Mouse (Mus musculus) gastrocnemius, postnatal 36 days (tissue): ENCODE measurements around the gene Gm9780. TPM values are rescaled to one million over a fixed set of nuclear protein-coding genes. Genes with fewer than 3 reads are reported as not detected.
"Not testable (repeated sequence)": the region's sequence is repeated elsewhere in the genome, so short reads cannot be mapped to it uniquely, and the experiment has no call there.

ENCODE experiments used
- DNase-seq, 2 experiments: peaks; one replicate each; pipeline ENCODE4 v3.0.0; 2022
- intact Hi-C: fragments of 180-260 bp; cut with DNase I; formaldehyde crosslinking; loops from one replicate; pipeline ENCODE4 v1.15.1; 2025
- long read RNA-seq, 2 experiments: library from polyadenylated mRNA; stranded (forward); transcript quantifications; one replicate each; pipeline ENCODE4 v2.0.0; 2021
- total RNA-seq, 2 experiments: library from RNA; stranded (reverse); gene quantifications; 2 replicates each; pipeline ENCODE4 v1.2.3; 2021

The Gm9780 gene
- 1 to 10 TPM; 2.9 to 5.9 TPM for total RNA-seq
- long read RNA-seq, experiment 1, transcript Gm9780-202 (4 exons, 1,394 nt): major isoform, 26 of 30 reads
- long read RNA-seq, experiment 1, partial matches to known transcripts: 2 of 30 reads
- long read RNA-seq, experiment 1, other reads (novel, unspliced or antisense): 2 of 30 reads
- long read RNA-seq, experiment 2, transcript Gm9780-202 (4 exons, 1,394 nt): major isoform, 28 of 31 reads
- long read RNA-seq, experiment 2, partial matches to known transcripts: 0 of 31 reads
- long read RNA-seq, experiment 2, other reads (novel, unspliced or antisense): 3 of 31 reads

GRCm38 (mm10) chr14:26042611-26043010, at the start of gene Gm9780:
Gm9780 (minus strand) TSS chr14:26042711.
- DNase-seq, intact Hi-C loops: not testable (repeated sequence)

DNA sequence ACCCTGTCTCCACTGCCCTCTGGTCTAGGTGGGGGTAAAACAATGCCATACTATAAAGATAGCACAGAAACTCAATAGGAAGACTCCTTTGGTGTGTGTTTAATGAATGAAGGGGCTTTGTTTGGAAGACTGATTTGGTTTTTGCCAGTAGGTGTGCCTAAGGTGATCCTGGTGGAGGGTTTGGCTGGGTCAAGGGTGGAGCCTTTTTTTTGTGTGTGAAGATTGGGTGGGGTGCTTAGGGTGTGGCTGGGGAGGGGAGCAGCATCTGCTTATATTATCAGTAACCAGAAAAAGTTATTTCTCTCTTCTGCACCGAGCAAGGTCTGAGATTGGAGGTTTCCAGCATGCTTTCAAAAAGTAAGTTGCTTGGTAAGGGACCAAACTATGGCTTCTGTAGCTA, 39.5 kb upstream of the Gm9780 start, which contains the start of gene Cphx3:
Gene Cphx3 (plus strand): TSS at position 301 of the 400 bp plus-strand sequence.
- intact Hi-C loops: not testable (repeated sequence)

DNA sequence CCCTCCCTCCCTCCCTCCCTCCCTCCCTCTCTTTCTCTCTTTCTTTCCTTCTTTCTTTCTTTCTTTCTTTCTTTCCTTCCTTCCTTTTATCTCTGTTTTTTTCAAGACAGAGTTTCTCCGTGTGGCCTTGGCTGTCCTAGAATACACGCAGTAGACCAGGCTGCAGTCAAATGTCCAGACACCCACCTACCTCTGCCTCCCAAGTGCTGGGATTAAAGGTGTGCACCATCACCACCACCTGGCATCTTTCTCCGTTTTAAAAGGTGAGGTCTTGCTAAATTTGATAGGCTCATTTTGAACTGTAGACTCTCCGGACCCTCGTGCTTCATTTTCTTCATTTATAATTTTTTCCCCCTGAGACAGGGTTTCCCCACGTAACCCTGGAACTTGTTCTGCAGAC, 38.7 kb upstream of the Gm9780 start, which contains the start of gene Cphx2:
Gene Cphx2 (plus strand): TSS at position 301 of the 400 bp plus-strand sequence.
- intact Hi-C loops, DNase-seq: not testable (repeated sequence)

More for the DNA sequence above, 39.5 kb upstream of the Gm9780 start, which contains the start of gene Cphx3:
- not testable (repeated sequence) for DNase-seq

- DNase-seq, intact Hi-C loops: not testable (repeated sequence)
These were observed 34.3 kb upstream of the Gm9780 start for GRCm38 (mm10) chr14:26076620-26077390.

- intact Hi-C loops, DNase-seq: not testable (repeated sequence)
These were observed 24.8 kb upstream of the Gm9780 start, which contains the start of gene Tmem254c for GRCm38 (mm10) chr14:26067325-26067633. Tmem254c (minus strand) TSS chr14:26067355.

GRCm38 (mm10) chr14:26066574-26067324, 24.2 kb upstream of the Gm9780 start:
- intact Hi-C loops, DNase-seq: not testable (repeated sequence)

DNA sequence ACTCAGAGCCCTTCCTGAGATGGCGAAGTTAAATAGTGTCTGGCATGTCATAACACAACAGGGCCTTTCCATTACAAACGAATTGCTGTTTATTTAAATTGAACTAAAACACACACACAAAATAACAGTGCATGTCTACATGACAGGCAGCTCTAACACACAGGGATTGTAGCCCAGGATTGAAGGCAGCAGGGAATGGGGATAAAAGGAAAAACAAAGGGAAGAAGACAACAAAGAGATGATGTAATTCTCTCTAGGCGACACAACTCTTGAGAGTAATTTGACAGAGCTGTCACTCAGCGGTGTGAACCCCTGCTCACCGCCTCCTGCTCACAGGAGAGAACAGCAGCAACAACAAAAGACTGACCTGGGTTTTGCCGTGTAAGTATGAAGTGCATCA, 16.9 kb upstream of the Gm9780 start:
- intact Hi-C loops: not testable (repeated sequence)

GRCm38 (mm10) chr14:26058184-26058583, 15.7 kb upstream of the Gm9780 start:
- intact Hi-C loops, DNase-seq: not testable (repeated sequence)

More for the DNA sequence above, 16.9 kb upstream of the Gm9780 start:
- DNase-seq: not testable (repeated sequence)

DNA sequence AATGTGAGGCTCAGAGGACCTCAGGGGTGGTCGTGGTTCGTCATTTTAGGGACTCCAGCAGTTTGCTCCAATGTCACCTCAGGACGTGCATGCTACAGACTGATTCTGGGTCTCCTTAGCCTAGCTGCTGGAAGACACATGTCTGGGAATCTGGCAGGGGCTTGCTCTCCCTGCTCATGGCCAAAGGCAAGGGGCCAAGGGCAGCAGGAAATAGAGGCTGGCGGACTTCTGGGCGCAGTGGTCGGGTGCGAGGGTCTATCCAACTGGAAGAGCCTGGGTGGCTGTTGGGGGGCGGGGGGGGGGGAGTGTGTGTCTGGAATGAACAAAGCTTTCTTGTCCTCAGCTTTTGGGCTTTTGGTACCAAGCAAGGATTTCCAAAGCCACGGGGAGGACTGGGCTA, 6.3 kb upstream of the Gm9780 start:
- intact Hi-C loops: not testable (repeated sequence)

DNA sequence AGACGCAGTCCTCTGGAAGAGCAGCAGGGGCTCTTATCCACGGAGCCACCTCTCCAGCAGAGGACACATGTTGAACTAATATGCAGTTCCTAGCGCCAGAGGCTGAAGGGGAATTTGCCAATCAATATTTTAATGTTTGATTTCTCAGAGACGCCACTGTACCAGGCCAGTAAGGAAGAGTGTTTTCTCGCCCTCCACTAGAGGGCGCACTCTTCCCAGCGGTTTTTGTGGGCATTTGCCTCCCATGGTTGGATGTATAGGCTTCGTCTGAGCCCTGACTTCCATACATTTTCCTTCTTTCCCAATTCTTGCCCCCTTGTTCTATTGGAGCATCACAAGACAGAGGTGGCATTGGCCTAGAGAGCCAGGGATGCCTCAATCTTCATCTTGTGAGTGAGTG, 4.5 kb upstream of the Gm9780 start:
- intact Hi-C loops, DNase-seq: not testable (repeated sequence)

More for the DNA sequence above, 6.3 kb upstream of the Gm9780 start:
- not testable (repeated sequence) for DNase-seq

DNA sequence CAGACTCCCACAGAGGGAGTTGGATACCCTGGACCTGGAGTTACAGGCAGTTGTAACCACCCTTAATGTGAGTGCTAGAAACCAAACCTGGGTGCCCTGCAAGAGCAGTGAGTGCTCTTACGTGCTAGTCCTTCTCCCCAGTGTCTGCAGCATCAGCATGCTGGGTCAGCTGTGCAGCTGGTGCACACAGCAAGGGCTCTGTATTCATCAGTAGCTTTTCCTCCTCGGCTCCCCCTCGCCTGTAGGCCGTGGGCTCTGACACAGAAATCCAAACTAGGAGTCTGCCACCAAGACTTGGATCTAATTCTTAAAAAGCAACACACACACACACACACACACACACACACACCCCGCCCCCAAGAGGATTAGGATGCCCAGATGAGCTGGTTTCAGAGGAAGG, 2.5 kb upstream of the Gm9780 start:
- intact Hi-C loops, DNase-seq: not testable (repeated sequence)

DNA sequence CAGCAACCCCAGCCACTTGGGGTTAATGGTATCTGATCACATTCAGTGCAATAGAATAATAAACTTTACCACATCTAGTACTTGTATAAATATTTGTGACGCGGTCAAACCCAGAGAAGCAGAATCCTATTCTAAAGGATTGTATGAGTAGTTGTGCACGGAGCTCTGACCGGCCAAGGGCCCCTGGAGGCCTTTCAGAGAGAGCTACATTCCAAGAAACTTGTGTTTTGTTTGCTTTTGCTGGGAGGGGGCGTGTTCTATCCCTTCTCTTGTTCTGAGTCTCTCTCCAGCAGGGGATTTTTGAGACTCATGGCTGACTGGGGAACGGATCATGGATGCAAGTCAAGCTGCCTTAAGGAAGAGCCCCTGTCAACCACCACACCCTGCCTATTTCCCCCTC, 7.1 kb downstream of the Gm9780 start:
- intact Hi-C loops, DNase-seq: not testable (repeated sequence)

GRCm38 (mm10) chr14:26034364-26034763, 8.1 kb downstream of the Gm9780 start:
- intact Hi-C loops: not testable (repeated sequence)

GRCm38 (mm10) chr14:26025653-26026052, 16.9 kb downstream of the Gm9780 start:
- DNase-seq, intact Hi-C loops: not testable (repeated sequence)

More at GRCm38 (mm10) chr14:26034364-26034763, 8.1 kb downstream of the Gm9780 start:
- not testable (repeated sequence) for DNase-seq

DNA sequence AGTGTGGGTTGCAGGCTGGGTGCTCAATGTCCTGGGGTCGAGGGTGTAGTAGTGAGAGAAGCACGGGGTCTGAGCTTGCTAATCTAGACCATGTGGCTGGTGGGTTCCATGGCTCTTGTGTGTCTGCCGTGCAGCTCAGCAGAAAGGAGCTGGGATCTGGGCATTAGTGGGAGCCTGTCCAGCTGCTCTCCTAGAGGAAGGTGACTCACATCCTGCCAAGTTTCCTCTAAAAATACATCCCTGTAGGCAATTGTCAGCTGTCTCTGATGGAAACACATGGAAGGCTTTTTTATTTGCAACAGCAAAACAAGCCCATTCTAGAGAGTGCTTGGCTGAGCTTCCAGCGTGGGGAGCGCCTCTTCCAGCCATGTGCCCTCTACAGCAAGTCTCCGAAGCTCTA, 19.7 kb downstream of the Gm9780 start:
- DNase-seq, intact Hi-C loops: not testable (repeated sequence)

DNA sequence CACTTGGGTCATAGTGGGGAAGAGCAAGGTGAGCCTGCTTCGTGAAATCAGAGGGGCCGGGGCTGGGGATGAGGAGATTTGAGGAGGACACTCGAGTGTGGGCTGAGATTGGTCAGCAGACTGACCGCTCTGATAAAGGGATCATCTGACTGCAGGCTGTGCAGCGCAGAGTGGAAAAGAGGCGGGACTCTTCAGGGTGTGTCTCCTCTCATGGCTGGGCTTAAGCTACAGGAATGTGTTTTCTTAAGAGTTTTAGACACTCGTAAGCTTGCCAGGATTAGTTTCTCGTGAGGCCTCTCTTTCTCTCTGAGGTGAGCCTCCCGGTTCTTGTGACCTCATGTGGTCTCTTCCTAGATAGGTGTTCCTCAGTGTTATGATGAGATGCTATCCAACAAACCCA, 21.0 kb downstream of the Gm9780 start:
- intact Hi-C loops: not testable (repeated sequence)

GRCm38 (mm10) chr14:26016414-26016813, 26.1 kb downstream of the Gm9780 start:
- intact Hi-C loops, DNase-seq: not testable (repeated sequence)

More for the DNA sequence above, 21.0 kb downstream of the Gm9780 start:
- not testable (repeated sequence) for DNase-seq

GRCm38 (mm10) chr14:26007462-26007861, 35.0 kb downstream of the Gm9780 start:
- DNase-seq, intact Hi-C loops: not testable (repeated sequence)

DNA sequence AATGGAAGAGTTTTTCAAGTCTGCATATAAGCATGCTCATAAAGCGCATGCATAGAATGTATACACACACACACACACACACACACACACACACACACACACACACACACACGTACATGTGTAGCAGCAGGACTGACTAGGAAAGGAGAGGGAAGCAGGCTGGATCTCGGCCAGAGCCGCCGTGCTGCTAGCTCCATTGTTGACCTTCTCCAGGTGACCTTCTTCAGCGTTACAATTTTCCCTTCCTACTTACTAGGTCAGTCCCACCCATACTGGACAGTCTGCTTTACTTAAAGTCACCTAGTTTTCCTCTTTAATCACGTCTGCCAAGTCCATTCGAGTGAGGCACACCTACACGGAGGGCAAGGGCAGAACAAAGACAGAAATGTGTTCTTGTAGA, 60.6 kb downstream of the Gm9780 start:
- DNase-seq, intact Hi-C loops: not testable (repeated sequence)

GRCm38 (mm10) chr14:25979242-25979941, 63.1 kb downstream of the Gm9780 start:
- DNase-seq, intact Hi-C loops: not testable (repeated sequence)
